Mouse (Mus musculus) ES-E14 (cell line): ENCODE data around the gene Psmg3. TPM values are rescaled to one million over a fixed set of nuclear protein-coding genes. Genes with fewer than 3 reads are reported as not detected.

Experiments
- DNase-seq: peaks from one replicate; pipeline ENCODE4 v3.0.0-alpha.2; 2013; ENCODE audit warnings: low read depth, low spot score
- H3K27ac ChIP-seq: 2 replicates; pipeline ENCODE4 v1.5.1; 2012; ENCODE audit warnings: low read depth, mild to moderate bottlenecking, low read length, moderate library complexity, mixed read lengths; ENCODE audit not compliant: poor library complexity, insufficient read depth, severe bottlenecking
- H3K36me3 ChIP-seq: 2 replicates; pipeline ENCODE4 v1.6.1; 2012; ENCODE audit warnings: mild to moderate bottlenecking, low read length, moderate library complexity, mixed read lengths; ENCODE audit not compliant: control insufficient read depth, poor library complexity, insufficient read depth, severe bottlenecking
- H3K4me1 ChIP-seq, 2 experiments: fragments of 150-350 bp in 1 of 2; sonication (generic) in 1 of 2; 2 replicates each; pipeline ENCODE4 v1.6.1; 2012; ENCODE audit warnings: low read length in 2 of 2, mild to moderate bottlenecking in 1 of 2, mixed read lengths in 1 of 2; ENCODE audit not compliant: control insufficient read depth in 2 of 2, insufficient read depth in 2 of 2, poor library complexity in 1 of 2
- H3K4me3 ChIP-seq, 2 experiments: fragments of 150-350 bp in 1 of 2; sonication (generic) in 1 of 2; 2 replicates each; pipeline ENCODE4 v1.5.1; 2012; ENCODE audit warnings: low read length in 2 of 2, low read depth in 1 of 2, mild to moderate bottlenecking in 1 of 2, mixed read lengths in 1 of 2; ENCODE audit not compliant: insufficient read depth in 1 of 2, poor library complexity in 1 of 2, severe bottlenecking in 1 of 2
- H3K9ac ChIP-seq: 2 replicates; pipeline ENCODE4 v1.6.1; 2012; ENCODE audit warnings: low read depth, mild to moderate bottlenecking, low read length, mixed read lengths; ENCODE audit not compliant: poor library complexity, insufficient read depth, severe bottlenecking
- H3K9me3 ChIP-seq: fragments of 150-350 bp; sonication (generic); 2 replicates; pipeline ENCODE4 v1.6.1; 2012; ENCODE audit warnings: low read depth, mild to moderate bottlenecking, low read length; ENCODE audit not compliant: control insufficient read depth, insufficient read depth
- CHD2 ChIP-seq: IDR thresholded peaks from 2 replicates; pipeline ENCODE4 v1.6.1; 2014; ENCODE audit warnings: mild to moderate bottlenecking, low read depth, low read length, inconsistent platforms
- HCFC1 ChIP-seq: IDR thresholded peaks from 2 replicates; pipeline ENCODE4 v1.6.1; 2012; ENCODE audit warnings: low read length, inconsistent platforms, borderline replicate concordance; ENCODE audit not compliant: insufficient read depth
- MAFK ChIP-seq: IDR thresholded peaks from 2 replicates; pipeline ENCODE4 v1.6.1; 2014; ENCODE audit warnings: mild to moderate bottlenecking, low read depth, low read length, inconsistent platforms; ENCODE audit not compliant: insufficient read depth
- ZC3H11A ChIP-seq: IDR thresholded peaks from 2 replicates; pipeline ENCODE4 v1.6.1; 2012; ENCODE audit warnings: low read depth, mild to moderate bottlenecking, inconsistent platforms, low read length, borderline replicate concordance
- ZNF384 ChIP-seq: IDR thresholded peaks from 2 replicates; pipeline ENCODE4 v1.6.1; 2012; ENCODE audit warnings: low read depth, low read length, inconsistent platforms
- in situ Hi-C, 2 experiments: fragments of 600-800 bp; cut with MboI; formaldehyde crosslinking; loops; one replicate each; pipeline ENCODE4 v1.15.1; 2025; ENCODE audit warnings: low sequenced_read_pairs in 2 of 2, inconsistent platforms in 1 of 2; ENCODE audit not compliant: unreplicated experiment in 2 of 2
- total RNA-seq: library from RNA; depleted of rRNA; stranded (reverse); fragments of 300-350 nt; gene quantifications from 2 replicates; pipeline ENCODE4 v1.2.3, GENCODE M21; 2012

The Psmg3 gene
- total RNA-seq, 1 experiment, result 28.6 TPM

- no peaks in the 10 kb centered on the region for H3K36me3 ChIP-seq
- H3K4me3 ChIP-seq, result no peak overlapping the region
- H3K27ac ChIP-seq, result no peak overlapping the region
- in situ Hi-C loops, result loop anchor here (25.0 kb wide), 2 partner anchors 452 to 577 kb away; partner anchors contain the start of gene Eif3b (in 2 of the 2)
- no peak overlapping the region for H3K9ac ChIP-seq
- TF ChIP-seq ZC3H11A, result no peak
- no peak for TF ChIP-seq HCFC1
- TF ChIP-seq ZNF384, result no peak
- TF ChIP-seq CHD2, result no peak
- no peak for TF ChIP-seq MAFK
- H3K4me1 ChIP-seq, result no peaks in the 10 kb centered on the region; a peak in 1 of 4 replicates
- no peak for DNase-seq
- no peaks in the 10 kb centered on the region for H3K9me3 ChIP-seq
Measured at GRCm38 (mm10) chr5:139835706-139836105, 9.0 kb upstream of the Psmg3 start.

- Histone ChIP-seq H3K9me3 (no peaks in the 10 kb centered on the region), H3K4me3 (no peak overlapping the region), H3K36me3 (no peaks in the 10 kb centered on the region), H3K9ac (no peak overlapping the region), H3K27ac (no peak overlapping the region), H3K4me1 (no peaks in the 10 kb centered on the region; a peak in 1 of 4 replicates)
- in situ Hi-C loops, result loop anchor here (25.0 kb wide), 2 partner anchors 455 to 580 kb away; partner anchors contain the start of gene Eif3b (in 2 of the 2)
- no peak for DNase-seq
- TF ChIP-seq CHD2 (no peak), HCFC1 (no peak), MAFK (no peak), ZC3H11A (no peak), ZNF384 (no peak)
Measured at GRCm38 (mm10) chr5:139832125-139832524, 5.4 kb upstream of the Psmg3 start.

GRCm38 (mm10) chr5:139830734-139831133 lies 4.0 kb upstream of the Psmg3 start:
- in situ Hi-C loops, result loop anchor here (25.0 kb wide), 2 partner anchors 457 to 582 kb away; partner anchors contain the start of gene Eif3b (in 2 of the 2)
- Histone ChIP-seq H3K9ac (no peak overlapping the region), H3K36me3 (no peaks in the 10 kb centered on the region), H3K27ac (no peak overlapping the region), H3K4me1 (peaks cover 0 to 3% of the 10 kb centered on the region in 2 experiments; a peak in 1 of 4 replicates), H3K4me3 (no peak overlapping the region), H3K9me3 (no peaks in the 10 kb centered on the region)
- no peak for TF ChIP-seq HCFC1
- no peak for DNase-seq

- Histone ChIP-seq H3K9me3 (no peaks in the 10 kb centered on the region), H3K36me3 (peaks cover under 1% of the 10 kb centered on the region; the same call in 1 of the 2 replicates), H3K27ac (no peak overlapping the region), H3K4me3 (no peak overlapping the region), H3K4me1 (peaks cover 0 to 3% of the 10 kb centered on the region in 2 experiments; a peak in 1 of 4 replicates), H3K9ac (no peak overlapping the region)
- TF ChIP-seq ZC3H11A, result no peak
- TF ChIP-seq MAFK, result no peak
- TF ChIP-seq HCFC1, result no peak
- in situ Hi-C loops, result loop anchor here (25.0 kb wide), 2 partner anchors 458 to 583 kb away; partner anchors contain the start of gene Eif3b (in 2 of the 2)
- DNase-seq, result no peak
Measured at GRCm38 (mm10) chr5:139829384-139829783, 2.7 kb upstream of the Psmg3 start.

- no peak for DNase-seq
- Histone ChIP-seq H3K4me1 (peaks cover 0 to 3% of the 10 kb centered on the region in 2 experiments; a peak in 1 of 4 replicates), H3K9me3 (no peaks in the 10 kb centered on the region), H3K36me3 (peaks cover 9% of the 10 kb centered on the region), H3K27ac (no peak overlapping the region), H3K4me3 (no peak overlapping the region), H3K9ac (no peak overlapping the region)
- TF ChIP-seq CHD2, result no peak
- TF ChIP-seq ZC3H11A, result no peak
- in situ Hi-C loops, result loop anchor here (25.0 kb wide), 2 partner anchors 460 to 585 kb away; partner anchors contain the start of gene Eif3b (in 2 of the 2)
Measured at GRCm38 (mm10) chr5:139827593-139827992, 908 bp upstream of the Psmg3 start.
